15 mouse cellular contexts compared by ENCODE assay signal in genomic region chr10:67131709-67132108, GRCm38 (mm10).
"Had no signal": no experiment of that assay in that cellular context is flagged by ENCODE, and none has a peak within 500 bp of the region (broad histone marks: within the 10 kb centered on the region; RNA-seq: fewer than 3 reads in every experiment).

No protein-coding gene starts in this region.

- H3K9ac ChIP-seq: limb, embryonic 13.5 days; liver, embryonic 12.5 days; lung, embryonic 14.5 days; neural tube, embryonic 12.5 days had no signal

- H3K27ac ChIP-seq: layer of hippocampus, adult 2 months; limb, embryonic 13.5 days; liver, embryonic 12.5 days; macrophage; neural tube, embryonic 12.5 days had no signal

- H3K27me3 ChIP-seq: limb, embryonic 13.5 days; neural tube, embryonic 12.5 days had no signal

- H3K4me3 ChIP-seq: layer of hippocampus, adult 2 months; limb, embryonic 13.5 days; liver, embryonic 12.5 days; neural tube, embryonic 12.5 days had no signal

- DNase-seq: kidney, adult 18-20 months; kidney, postnatal 10 days; kidney, postnatal 4 days; left cerebral cortex, postnatal 4 days; lung, embryonic 14.5 days; lung, postnatal 10 days; midbrain, embryonic 14.5 days; retina, postnatal 1 day; right cerebral cortex, postnatal 4 days; thymus, postnatal 36 days had no signal

- H3K36me3 ChIP-seq: limb, embryonic 13.5 days; liver, embryonic 12.5 days; neural tube, embryonic 12.5 days had no signal

- ATAC-seq: liver, embryonic 12.5 days had no signal

- H3K4me2 ChIP-seq: limb, embryonic 13.5 days; liver, embryonic 12.5 days; lung, embryonic 14.5 days; neural tube, embryonic 12.5 days had no signal

- H3K9me3 ChIP-seq: limb, embryonic 13.5 days; liver, embryonic 12.5 days; neural tube, embryonic 12.5 days had no signal
